Mouse (Mus musculus): ENCODE results near the gene Thap12. TPM values are rescaled to one million over a fixed set of nuclear protein-coding genes. Genes with fewer than 3 reads are reported as not detected.

The Thap12 gene
- polyA plus RNA-seq (2015; fragmentation: Nextera tagmentation; extraction: Ambion mirVana), result 41.8 and 43.4 TPM in 2 replicates

- Histone ChIP-seq H3K36me3 (no peaks in the 10 kb centered on the region), H3K4me2 (replicated peaks) (peak within 1 kb of the TSS; percentile 63), H3K9ac (peak within 1 kb of the TSS; percentile 95), H3K27ac (peak within 1 kb of the TSS; percentile 91), H3K27me3 (replicated peaks) (no peaks in the 10 kb centered on the region), H3K4me3 (replicated peaks) (peak within 1 kb of the TSS; percentile 98), H3K9me3 (no peaks in the 10 kb centered on the region), H3K4me1 (replicated peaks) (peaks cover 17% of the 10 kb centered on the region)
- ATAC-seq, result peak; percentile 98
- 2% methylated on average over 56 of the region's 65 CpGs for WGBS
These were observed at the start of gene Thap12 for GRCm38 (mm10) chr7:98702283-98703240. Thap12 (plus strand) TSS chr7:98703103.

GRCm38 (mm10) chr7:98655681-98656530, 47.0 kb upstream of the Thap12 start:
- H3K9me3 ChIP-seq, result no peaks in the 10 kb centered on the region
- peak overlapping the region; percentile 90 for H3K27ac ChIP-seq
- ATAC-seq, result peak; percentile 75
- under 1% methylated on average over 74 of the region's 74 CpGs for WGBS
- H3K9ac ChIP-seq, result peak overlapping the region; percentile 68
- H3K4me2 ChIP-seq (replicated peaks), result peak overlapping the region; percentile 58
- peaks cover 4% of the 10 kb centered on the region; the same call in 1 of the 2 replicates for H3K4me1 ChIP-seq (replicated peaks)
- no peaks in the 10 kb centered on the region for H3K27me3 ChIP-seq (replicated peaks)
- H3K36me3 ChIP-seq, result no peaks in the 10 kb centered on the region
- H3K4me3 ChIP-seq (replicated peaks), result peak overlapping the region; percentile 77

GRCm38 (mm10) chr7:98656531-98657221, 46.2 kb upstream of the Thap12 start, which contains the start of gene Emsy:
Emsy (minus strand) TSS chr7:98656783.
- H3K4me2 ChIP-seq (replicated peaks), result peak within 1 kb of the TSS; percentile 58
- peak; percentile 97 for ATAC-seq
- no peaks in the 10 kb centered on the region for H3K27me3 ChIP-seq (replicated peaks)
- WGBS, result under 1% methylated on average over 42 of the region's 42 CpGs
- peaks cover 4% of the 10 kb centered on the region; the same call in 1 of the 2 replicates for H3K4me1 ChIP-seq (replicated peaks)
- H3K27ac ChIP-seq, result peak within 1 kb of the TSS; percentile 90
- no peaks in the 10 kb centered on the region for H3K36me3 ChIP-seq
- no peaks in the 10 kb centered on the region for H3K9me3 ChIP-seq
- H3K4me3 ChIP-seq (replicated peaks), result peak within 1 kb of the TSS; percentile 77
- peak within 1 kb of the TSS; percentile 68 for H3K9ac ChIP-seq

- ATAC-seq, result no peak
- 41% methylated on average over 5 of the region's 5 CpGs for WGBS
- no peaks in the 10 kb centered on the region for H3K36me3 ChIP-seq
These were observed 37.7 kb upstream of the Thap12 start for GRCm38 (mm10) chr7:98665166-98665565.

GRCm38 (mm10) chr7:98665726-98666125, 37.2 kb upstream of the Thap12 start:
- no peak overlapping the region for H3K27ac ChIP-seq
- H3K27me3 ChIP-seq (replicated peaks), result no peaks in the 10 kb centered on the region
- no peaks in the 10 kb centered on the region for H3K4me1 ChIP-seq (replicated peaks)
- no peaks in the 10 kb centered on the region for H3K36me3 ChIP-seq
- H3K4me2 ChIP-seq (replicated peaks), result no peak overlapping the region
- H3K9me3 ChIP-seq, result no peaks in the 10 kb centered on the region
- H3K4me3 ChIP-seq (replicated peaks), result no peak overlapping the region
- WGBS, result 86% methylated on average over 6 of the region's 6 CpGs
- ATAC-seq, result no peak
- H3K9ac ChIP-seq, result no peak overlapping the region

More at GRCm38 (mm10) chr7:98665166-98665565, 37.7 kb upstream of the Thap12 start:
- Histone ChIP-seq H3K4me1 (replicated peaks) (no peaks in the 10 kb centered on the region), H3K27ac (no peak overlapping the region), H3K9me3 (no peaks in the 10 kb centered on the region), H3K27me3 (replicated peaks) (no peaks in the 10 kb centered on the region), H3K9ac (no peak overlapping the region), H3K4me2 (replicated peaks) (no peak overlapping the region), H3K4me3 (replicated peaks) (no peak overlapping the region)

- Histone ChIP-seq H3K4me2 (replicated peaks) (no peak overlapping the region), H3K9ac (no peak overlapping the region), H3K4me1 (replicated peaks) (peaks cover 8% of the 10 kb centered on the region), H3K36me3 (no peaks in the 10 kb centered on the region), H3K27ac (no peak overlapping the region), H3K27me3 (replicated peaks) (no peaks in the 10 kb centered on the region), H3K9me3 (no peaks in the 10 kb centered on the region), H3K4me3 (replicated peaks) (no peak overlapping the region)
- 56% methylated on average over 6 of the region's 6 CpGs for whole genome bisulfite sequencing
- ATAC-seq, result no peak
These were observed 34.8 kb upstream of the Thap12 start for GRCm38 (mm10) chr7:98667956-98668746.

- no peak for ATAC-seq
- no peak overlapping the region for H3K4me2 ChIP-seq (replicated peaks)
- no peak overlapping the region for H3K27ac ChIP-seq
- no peaks in the 10 kb centered on the region for H3K36me3 ChIP-seq
- H3K9me3 ChIP-seq, result no peaks in the 10 kb centered on the region
- H3K9ac ChIP-seq, result no peak overlapping the region
- H3K27me3 ChIP-seq (replicated peaks), result no peaks in the 10 kb centered on the region
- no peak overlapping the region for H3K4me3 ChIP-seq (replicated peaks)
- 76% methylated on average over 4 of the region's 4 CpGs for WGBS
- peaks cover 8% of the 10 kb centered on the region for H3K4me1 ChIP-seq (replicated peaks)
These were observed 32.1 kb upstream of the Thap12 start for GRCm38 (mm10) chr7:98670831-98671230.

- ATAC-seq, result no peak
- Histone ChIP-seq H3K36me3 (no peaks in the 10 kb centered on the region), H3K9ac (no peak overlapping the region), H3K9me3 (no peaks in the 10 kb centered on the region), H3K4me2 (replicated peaks) (no peak overlapping the region), H3K27me3 (replicated peaks) (no peaks in the 10 kb centered on the region), H3K4me3 (replicated peaks) (no peak overlapping the region), H3K27ac (no peak overlapping the region), H3K4me1 (replicated peaks) (peaks cover 8% of the 10 kb centered on the region)
- 55% methylated on average over 9 of the region's 9 CpGs for WGBS
These were observed 31.5 kb upstream of the Thap12 start for GRCm38 (mm10) chr7:98671416-98671815.

- no peak overlapping the region for H3K4me2 ChIP-seq (replicated peaks)
These were observed 30.5 kb upstream of the Thap12 start for GRCm38 (mm10) chr7:98672241-98672955.

GRCm38 (mm10) chr7:98674344-98674743, 28.6 kb upstream of the Thap12 start:
- 64% methylated on average over 4 of the region's 4 CpGs for WGBS
- Histone ChIP-seq H3K4me1 (replicated peaks) (peaks cover 17% of the 10 kb centered on the region), H3K36me3 (no peaks in the 10 kb centered on the region), H3K4me2 (replicated peaks) (no peak overlapping the region), H3K4me3 (replicated peaks) (no peak overlapping the region), H3K27ac (no peak overlapping the region), H3K9ac (no peak overlapping the region), H3K27me3 (replicated peaks) (no peaks in the 10 kb centered on the region), H3K9me3 (no peaks in the 10 kb centered on the region)
- ATAC-seq, result no peak

More at GRCm38 (mm10) chr7:98672241-98672955, 30.5 kb upstream of the Thap12 start:
- H3K9ac ChIP-seq, result no peak overlapping the region
- no peaks in the 10 kb centered on the region for H3K9me3 ChIP-seq
- H3K4me1 ChIP-seq (replicated peaks), result peaks cover 8% of the 10 kb centered on the region
- no peak overlapping the region for H3K4me3 ChIP-seq (replicated peaks)
- no peaks in the 10 kb centered on the region for H3K36me3 ChIP-seq
- 51% methylated on average over 11 of the region's 11 CpGs for WGBS
- H3K27ac ChIP-seq, result no peak overlapping the region
- ATAC-seq, result 0 out of 2 replicates have a peak, but pooled peaks have one; percentile 36
- H3K27me3 ChIP-seq (replicated peaks), result no peaks in the 10 kb centered on the region
